Mouse (Mus musculus) spleen, postnatal 10 days (tissue): Measurements from ENCODE around the gene Fem1a.
"Not testable (repeated sequence)": the region's sequence is repeated elsewhere in the genome, so short reads cannot be mapped to it uniquely, and the experiment has no call there.

ENCODE experiments used
- DNase-seq, 2 experiments: peaks; one replicate each; pipeline ENCODE4 v3.0.0; 2021 to 2022; ENCODE audit warnings: low spot score in 2 of 2

Fem1a gene

DNA sequence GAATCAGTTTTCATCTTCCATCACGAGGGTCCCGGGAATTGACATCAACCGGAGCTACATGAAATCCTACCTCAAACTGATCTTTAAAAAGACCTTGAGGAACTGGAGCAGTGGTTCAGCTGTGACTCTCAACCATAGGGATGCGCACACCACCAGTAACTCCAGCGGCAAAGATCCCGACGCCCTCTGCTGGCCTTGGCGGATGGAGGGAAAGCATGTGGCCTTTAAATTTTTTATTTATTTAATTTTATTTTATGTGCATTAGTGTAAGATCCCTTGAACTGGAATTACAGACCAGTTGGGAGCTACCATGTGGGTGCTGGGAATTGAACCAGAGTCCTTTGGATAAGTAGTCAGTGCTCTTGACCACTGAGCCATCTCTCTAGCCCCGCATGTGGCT, 1.2 kb upstream of the Fem1a start:
- DNase-seq = peak in 1 of 2 experiments; percentile 52

DNA sequence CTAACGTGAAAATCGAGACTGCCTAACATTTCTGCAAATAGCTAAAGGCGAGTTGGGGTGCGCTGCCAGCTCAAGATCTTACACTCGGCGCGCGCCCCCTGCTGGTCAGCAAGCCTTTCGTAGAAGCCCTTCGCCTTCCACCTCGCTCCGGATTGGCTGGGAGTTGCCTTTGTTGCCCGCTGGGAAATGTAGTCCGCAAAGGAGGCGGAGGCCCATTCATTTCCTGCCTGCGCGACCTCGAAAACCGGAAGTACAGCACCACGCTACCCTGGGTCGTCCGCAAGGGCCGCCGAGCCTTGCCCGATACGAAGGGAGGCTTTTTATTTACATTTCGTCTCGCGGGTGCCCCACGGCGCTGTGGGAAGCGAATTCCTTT, 759 bp upstream of the Fem1a start:
- peak; percentile 98 to 100 for DNase-seq

GRCm38 (mm10) chr17:56257181-56257894, 728 bp downstream of the Fem1a start:
- no peak for DNase-seq

- not testable (repeated sequence) for DNase-seq
Measured at GRCm38 (mm10) chr17:56258269-56258668, 1.7 kb downstream of the Fem1a start.

DNA sequence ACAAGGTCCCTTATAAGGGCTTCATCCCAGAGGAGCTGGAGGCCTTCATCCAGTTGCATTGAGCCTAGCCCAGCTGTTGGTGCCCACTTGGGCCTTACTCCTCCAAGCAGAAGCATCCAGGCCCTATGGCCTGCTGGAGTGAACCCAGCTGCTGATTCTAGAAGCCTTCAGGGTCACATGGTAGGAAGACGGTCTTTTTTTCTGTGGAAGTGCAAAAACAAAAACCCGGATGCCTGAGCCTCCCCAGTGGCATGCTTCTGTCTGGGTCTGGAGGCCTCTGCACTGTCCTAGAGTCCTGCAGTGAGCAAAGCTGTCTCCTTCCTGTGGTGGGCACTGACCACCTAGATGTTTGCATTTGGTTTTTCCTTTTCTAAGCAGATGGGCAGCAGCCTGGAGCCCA, 2.2 kb downstream of the Fem1a start:
- DNase-seq = not testable (repeated sequence)

DNA sequence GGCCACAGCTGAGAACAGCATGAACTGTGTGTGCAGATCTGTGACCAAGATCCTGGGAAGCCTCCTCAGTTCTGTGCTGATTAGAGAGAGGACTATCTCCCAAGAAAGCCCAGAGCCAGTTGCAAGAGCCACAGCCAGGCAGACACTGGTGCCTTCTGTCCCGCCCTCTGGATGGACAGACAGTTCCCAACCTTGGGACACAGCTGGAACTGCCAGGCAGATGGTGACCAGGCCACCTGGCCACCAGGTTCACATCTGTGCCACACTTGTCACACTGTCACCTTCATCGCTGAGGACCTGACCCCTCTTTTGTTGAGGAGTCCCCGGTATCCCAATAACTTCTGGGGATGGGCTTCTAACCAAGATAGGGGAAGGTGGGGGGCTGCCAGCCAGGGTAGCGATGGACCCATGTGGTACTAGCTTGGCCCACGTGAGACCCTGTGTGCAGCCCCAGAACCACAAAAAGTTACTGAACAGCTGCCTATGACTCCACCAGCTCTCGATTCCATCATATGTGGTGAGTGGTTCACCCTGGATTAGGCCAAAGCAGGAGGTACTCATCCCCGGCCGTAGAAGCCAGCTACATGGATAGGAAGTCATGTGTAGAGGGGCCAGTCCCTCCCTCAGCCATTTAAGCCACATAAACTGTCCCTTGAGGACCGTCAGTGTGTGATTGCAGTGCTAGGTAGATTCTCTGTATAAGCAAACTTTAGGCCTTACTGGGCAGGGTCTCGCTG, 2.9 kb downstream of the Fem1a start:
- no peak for DNase-seq

GRCm38 (mm10) chr17:56261166-56261565, 4.6 kb downstream of the Fem1a start:
- DNase-seq = no peak

- DNase-seq = no peak
Measured at GRCm38 (mm10) chr17:56262645-56263094, 6.1 kb downstream of the Fem1a start.

DNA sequence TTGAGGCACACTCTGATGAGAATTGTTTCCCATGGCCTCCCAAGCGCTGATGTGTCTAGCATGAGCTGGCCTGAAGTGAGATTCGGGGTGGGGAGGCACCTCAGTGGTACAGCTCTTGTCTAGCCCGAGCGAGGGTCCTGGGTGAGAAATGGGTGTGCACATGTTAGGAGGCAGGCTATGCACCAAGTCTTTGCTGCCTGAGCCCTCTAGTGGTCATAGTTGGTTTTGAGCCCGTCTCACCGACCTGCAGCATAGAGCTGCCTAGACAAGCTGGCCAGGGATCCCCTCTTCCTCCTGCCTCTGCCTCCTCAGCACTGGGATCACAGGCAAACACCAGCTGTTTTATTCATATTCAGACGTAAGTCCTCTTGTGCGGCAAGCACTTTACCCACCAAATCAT, 7.4 kb downstream of the Fem1a start:
- DNase-seq = peak; percentile 64 to 86

DNA sequence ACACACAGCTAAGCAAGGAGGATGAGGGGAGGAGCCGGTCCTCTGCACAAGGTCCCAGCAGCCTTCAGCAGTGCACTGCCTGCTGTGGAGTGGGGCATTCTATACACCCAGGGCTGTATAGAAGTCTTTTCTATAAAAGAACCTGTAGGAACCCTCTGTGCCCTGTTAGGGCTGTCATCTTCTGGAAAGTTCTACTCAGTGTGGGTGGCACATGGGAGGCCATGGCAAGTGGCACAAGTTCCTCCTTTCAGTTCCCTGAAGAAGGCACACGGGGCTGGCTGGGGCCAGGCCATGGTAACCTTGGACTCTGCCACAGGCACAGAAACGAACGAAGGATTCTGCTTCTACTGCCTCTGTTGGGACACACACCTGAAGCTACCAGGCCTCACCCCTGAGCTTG, 8.4 kb downstream of the Fem1a start:
- peak in 1 of 2 experiments; percentile 42 for DNase-seq

DNA sequence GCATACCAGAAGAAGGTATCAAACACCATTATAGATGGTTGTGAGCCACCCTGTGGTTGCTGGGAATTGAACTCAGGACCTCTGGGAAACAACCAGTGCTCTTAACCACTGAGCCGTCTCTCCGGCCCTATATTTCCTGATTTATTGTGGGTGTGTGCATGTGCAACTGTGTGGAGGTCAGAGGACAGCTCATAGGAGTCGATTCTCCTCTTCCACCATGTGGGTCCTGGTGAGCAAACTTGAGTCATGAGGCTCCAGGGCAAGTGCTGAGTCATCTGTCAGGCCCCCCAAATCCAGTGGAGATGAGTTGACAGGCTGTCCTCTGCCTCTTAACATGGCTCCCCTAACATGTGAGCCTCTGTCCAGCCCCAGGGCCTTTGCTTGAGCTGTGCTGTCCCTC, 9.3 kb downstream of the Fem1a start:
- DNase-seq = no peak

DNA sequence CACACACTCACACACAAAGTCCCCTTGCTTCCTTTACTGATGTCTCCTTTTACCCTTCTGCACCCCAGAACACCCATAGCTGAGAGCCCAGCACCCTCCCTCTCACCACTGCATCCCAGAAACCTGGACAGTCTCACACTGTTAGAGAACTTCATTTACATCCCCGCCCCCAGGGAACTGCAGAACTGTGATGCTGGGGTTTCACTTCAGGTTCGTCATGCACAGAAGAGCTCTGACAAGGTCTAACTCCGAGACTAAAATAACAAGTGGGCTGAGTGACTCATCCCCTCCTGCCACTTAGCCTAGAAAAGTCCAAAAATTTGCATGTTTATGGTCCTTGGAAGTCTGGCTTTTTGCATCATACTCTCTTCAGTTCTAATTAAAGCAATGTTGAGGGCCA, 9.7 kb downstream of the Fem1a start:
- DNase-seq = peak in 1 of 2 experiments; percentile 76

- DNase-seq = peak in 1 of 2 experiments; percentile 60
Measured at GRCm38 (mm10) chr17:56269153-56269630, 12.6 kb downstream of the Fem1a start.

DNA sequence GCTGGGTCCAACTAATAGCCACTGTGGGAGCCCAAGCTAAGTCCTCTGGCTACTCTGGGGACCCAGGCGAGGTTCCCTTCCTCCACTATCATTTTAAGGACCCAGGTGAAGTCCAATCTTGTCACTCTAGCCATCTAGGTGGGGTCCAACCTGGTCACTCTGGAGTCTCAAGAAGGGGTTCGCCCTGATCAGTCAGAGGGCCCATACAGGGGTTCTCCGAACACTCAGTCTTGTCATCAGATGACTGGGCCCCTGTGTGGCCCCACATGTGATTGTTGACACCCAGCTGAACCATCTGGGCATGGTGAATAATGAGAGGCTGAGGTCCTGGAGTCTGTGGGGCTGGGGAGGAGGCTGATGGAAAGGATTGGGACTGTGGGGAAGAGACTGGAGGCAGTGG, 13.1 kb downstream of the Fem1a start:
- no peak for DNase-seq

DNA sequence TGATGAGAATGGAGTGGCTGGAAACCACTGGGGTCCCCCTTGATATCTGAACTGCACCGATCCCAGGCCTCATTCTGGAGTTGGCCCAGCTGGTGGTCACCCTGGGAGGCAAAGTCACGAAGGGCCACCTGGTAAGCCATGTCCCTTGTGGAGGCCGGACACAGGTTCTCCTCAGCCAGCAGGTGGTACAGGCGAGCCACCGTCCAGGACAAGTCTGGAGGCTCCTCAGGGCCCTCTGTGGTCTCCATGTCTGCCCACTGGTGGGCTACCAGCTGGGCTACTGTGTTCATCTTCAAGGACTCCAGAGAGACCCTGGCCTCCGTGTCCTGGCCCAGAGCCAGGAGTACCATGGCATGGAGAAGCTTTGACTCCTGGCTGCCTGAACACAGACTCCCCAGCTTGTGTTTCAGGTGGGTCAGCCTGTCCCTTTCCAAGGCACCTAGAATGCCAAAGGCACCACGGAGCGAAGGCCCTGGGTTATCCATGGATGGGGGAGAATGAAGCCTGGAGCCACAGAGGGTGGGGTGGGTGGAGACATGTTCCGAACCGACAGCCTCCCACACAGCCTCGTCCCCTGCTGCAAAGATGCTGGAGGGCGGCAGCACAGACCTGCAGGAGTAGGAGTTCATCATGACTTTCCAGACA, 15.1 kb downstream of the Fem1a start:
- DNase-seq = no peak

DNA sequence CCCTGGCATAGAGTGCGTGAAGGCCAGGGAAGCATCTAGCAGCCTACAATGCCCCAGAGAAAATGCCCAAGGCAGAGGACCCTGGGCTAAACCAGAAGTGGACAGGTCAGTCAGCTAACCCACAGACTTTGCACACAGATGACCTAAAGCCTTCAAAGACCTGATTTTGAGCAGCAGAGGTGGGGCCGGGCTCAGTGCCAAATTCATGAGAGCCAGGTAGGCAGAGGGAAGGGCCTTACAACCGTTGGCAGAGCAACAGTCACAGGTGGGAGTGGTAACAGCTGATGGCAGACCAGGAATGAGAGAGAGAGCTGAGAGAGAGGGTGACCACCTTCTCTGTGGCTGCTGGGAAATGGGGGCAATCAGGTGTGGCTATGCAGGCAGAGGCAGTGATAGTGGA, 16.0 kb downstream of the Fem1a start:
- no peak for DNase-seq

GRCm38 (mm10) chr17:56273482-56273881, 16.9 kb downstream of the Fem1a start:
- no peak for DNase-seq

GRCm38 (mm10) chr17:56273986-56274385, 17.4 kb downstream of the Fem1a start:
- DNase-seq = no peak

DNA sequence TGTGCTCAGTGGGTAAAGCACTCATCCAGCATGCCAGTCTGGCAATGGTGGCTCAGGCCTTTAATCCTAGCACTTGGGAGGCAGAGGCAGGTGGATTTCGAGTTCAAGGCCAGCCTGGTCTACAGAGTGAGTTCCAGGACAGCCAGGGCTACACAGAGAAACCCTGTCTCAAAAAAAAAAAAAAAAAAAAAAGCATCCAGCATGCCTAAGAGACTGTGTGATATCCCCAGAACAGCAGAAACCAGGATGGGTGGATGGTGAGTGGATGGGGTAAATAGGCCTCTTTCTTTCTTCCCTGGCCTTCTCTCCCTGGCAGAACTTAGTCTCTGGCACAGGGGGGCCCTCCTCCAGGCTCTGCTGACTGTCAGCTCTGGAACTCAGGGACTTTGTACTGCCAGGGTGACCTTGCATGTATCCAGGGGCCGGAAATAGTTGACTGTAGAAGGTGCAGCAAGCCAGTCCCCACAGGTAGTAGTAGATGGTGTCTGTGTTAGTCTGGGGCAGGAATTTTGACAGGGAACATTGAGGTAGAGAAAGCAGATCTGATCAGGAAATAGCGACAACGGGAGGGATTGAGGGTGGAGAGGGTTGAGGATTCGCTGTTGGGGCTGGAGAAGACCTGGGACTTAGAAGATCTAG, 19.4 kb downstream of the Fem1a start:
- DNase-seq = no peak

GRCm38 (mm10) chr17:56276643-56277566, 20.3 kb downstream of the Fem1a start, which contains the start of gene Ticam1:
Gene Ticam1, minus strand, starts transcription at chr17:56276786.
- peak; percentile 62 to 79 for DNase-seq

DNA sequence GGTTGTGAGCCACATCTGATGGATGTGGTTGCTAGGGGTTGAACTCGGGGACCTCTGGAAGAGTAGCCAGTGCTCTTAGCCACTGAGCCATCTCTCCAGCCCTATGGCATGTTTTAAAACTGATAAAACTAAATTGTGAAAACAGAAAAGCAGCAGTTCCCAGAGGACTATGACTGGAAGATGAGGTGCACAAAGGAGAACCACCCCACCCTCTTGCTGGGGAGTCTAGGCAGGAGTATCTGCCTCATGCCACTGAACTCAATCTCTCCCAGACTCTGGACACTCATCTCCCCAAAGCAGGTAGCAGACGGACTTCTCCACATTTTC, 20.9 kb downstream of the Fem1a start:
- DNase-seq = no peak
